Mouse (Mus musculus) embryonic facial prominence, embryonic 14.5 days (tissue): ENCODE measurements at regions not wholly inside any gene's neighbourhood (a gene's known extent, or its start where the extent isn't known, plus 50 kb on each side); places are given as distances from the start of the nearest gene placed in this dataset.
"Not testable (repeated sequence)": the region's sequence is repeated elsewhere in the genome, so short reads cannot be mapped to it uniquely, and the experiment has no call there.

Experiments used
- ATAC-seq: fragments of 200-750 bp; cut with Nextera tagmentation; 2 replicates; pipeline ENCODE4 v1.8.0; 2017; ENCODE audit warnings: low read depth, moderate number of reproducible peaks, moderate TSS enrichment
- DNase-seq: peaks from one replicate; pipeline ENCODE4 v3.0.0-alpha.2; 2015; ENCODE audit warnings: low spot score
- H3K27ac ChIP-seq: fragments of 300-500 bp; sonication (generic); replicated peaks from 2 replicates; pipeline ENCODE4 v1.5.1; 2014; ENCODE audit warnings: low read depth, mild to moderate bottlenecking, low read length, moderate library complexity
- H3K27me3 ChIP-seq: fragments of 300-500 bp; sonication (generic); replicated peaks from 2 replicates; pipeline ENCODE4 v1.6.1; 2014; ENCODE audit warnings: low read length; ENCODE audit not compliant: control insufficient read depth, insufficient read depth
- H3K36me3 ChIP-seq: fragments of 300-500 bp; sonication (generic); 2 replicates; pipeline ENCODE4 v1.6.1; 2014; ENCODE audit warnings: low read length, mixed read lengths; ENCODE audit not compliant: control insufficient read depth, insufficient read depth
- H3K4me1 ChIP-seq: fragments of 300-500 bp; sonication (generic); 2 replicates; pipeline ENCODE4 v1.6.1; 2014; ENCODE audit warnings: antibody characterized with exemption, low read length; ENCODE audit not compliant: control insufficient read depth, insufficient read depth
- H3K4me2 ChIP-seq: fragments of 300-500 bp; sonication (generic); 2 replicates; pipeline ENCODE4 v1.6.1; 2014; ENCODE audit warnings: low read depth, mild to moderate bottlenecking, low read length, moderate library complexity, mixed read lengths
- H3K4me3 ChIP-seq: fragments of 300-500 bp; sonication (generic); 2 replicates; pipeline ENCODE4 v1.5.1; 2014; ENCODE audit warnings: low read depth, mild to moderate bottlenecking, low read length
- H3K9ac ChIP-seq: fragments of 300-500 bp; sonication (generic); 2 replicates; pipeline ENCODE4 v1.6.1; 2014; ENCODE audit warnings: low read depth, mild to moderate bottlenecking, low read length, moderate library complexity, mixed read lengths
- H3K9me3 ChIP-seq: fragments of 300-500 bp; sonication (generic); 2 replicates; pipeline ENCODE4 v1.6.1; 2016; ENCODE audit warnings: low read length; ENCODE audit not compliant: control insufficient read depth
- WGBS: fragments of 180-500 bp; shearing (Covaris S2); extraction: QIAGEN DNeasy Blood & Tissue Kit; methylation state at CpG from one replicate; pipeline ENCODE4 v1.1.7; 2014; 5-methylcytosine and 5-hydroxymethylcytosine counted together

GRCm38 (mm10) chr12:23968968-23969367 is 128.1 kb downstream of the 9030624G23Rik start:
- not testable (repeated sequence) for DNase-seq, H3K4me1 ChIP-seq, H3K36me3 ChIP-seq, H3K4me2 ChIP-seq, H3K27ac ChIP-seq, H3K27me3 ChIP-seq, H3K9me3 ChIP-seq
- Histone ChIP-seq H3K4me3 (peak overlapping the region; percentile 32), H3K9ac (0 out of 2 replicates have a peak overlapping the region, but pooled peaks have one; percentile 30)
- WGBS: no CpG with 5 or more reads among the region's 44 CpGs
- ATAC-seq: 0 out of 2 replicates have a peak, but pooled peaks have one; percentile 60
